Mouse (Mus musculus): ENCODE results near the gene Atf7.

DNA sequence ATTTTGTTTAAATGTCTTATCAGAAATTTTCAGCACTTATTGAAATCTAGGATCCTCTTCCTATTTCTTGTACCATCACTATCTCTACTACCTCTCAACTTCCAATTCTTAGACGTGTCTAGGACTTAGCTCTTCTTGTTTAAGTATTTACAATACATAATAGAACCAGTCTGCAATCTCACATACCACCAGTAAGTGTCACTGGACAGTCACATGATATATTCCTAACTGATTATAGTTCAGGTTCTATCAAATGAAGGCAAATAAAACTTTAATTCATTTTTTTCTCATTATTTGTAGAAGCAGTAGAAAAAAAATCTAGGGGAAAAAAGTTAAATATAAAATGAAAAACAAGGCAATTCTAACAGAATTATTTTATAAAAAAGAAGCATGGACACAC is 32.6 kb downstream of the Atf7 start:
- TF ChIP-seq CTCF (IDR thresholded peaks at IDR 0.05; ENCODE audit: low read depth) (peak; percentile 69), EP300 (optimal IDR thresholded peaks at IDR 0.05) (no peak)
